Mouse (Mus musculus) T-helper 1 cell (primary cell): ENCODE results near the gene Afg3l1.
"Not testable (repeated sequence)": the region's sequence is repeated elsewhere in the genome, so short reads cannot be mapped to it uniquely, and the experiment has no call there.

ENCODE experiments used
- in situ Hi-C: fragments of 300-600 bp; cut with MboI, MseI; formaldehyde crosslinking; loops from one replicate; pipeline ENCODE4 v1.15.1; 2025; ENCODE audit warnings: high pct_unique_total_duplicates

The Afg3l1 gene

DNA sequence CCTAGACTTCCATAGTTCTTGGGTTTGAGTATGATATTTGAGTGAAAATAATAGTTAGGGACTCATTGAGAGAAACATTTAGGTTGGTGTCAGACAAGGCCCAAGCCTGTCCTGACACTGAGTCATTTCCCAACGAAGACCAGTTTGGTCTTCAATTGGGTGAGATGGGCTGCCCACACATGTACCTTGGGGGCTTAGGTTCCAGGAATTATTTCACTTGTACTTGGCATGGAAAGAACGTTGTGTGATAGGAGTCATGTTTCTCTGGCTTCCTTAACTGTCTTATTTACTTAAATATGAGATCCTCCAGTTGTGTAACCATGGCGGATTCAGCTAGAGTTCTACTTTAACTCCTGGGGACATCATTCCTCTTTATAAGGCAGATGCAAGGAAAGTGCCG is 14.1 kb upstream of the Afg3l1 start:
- in situ Hi-C loops: no loop called here

DNA sequence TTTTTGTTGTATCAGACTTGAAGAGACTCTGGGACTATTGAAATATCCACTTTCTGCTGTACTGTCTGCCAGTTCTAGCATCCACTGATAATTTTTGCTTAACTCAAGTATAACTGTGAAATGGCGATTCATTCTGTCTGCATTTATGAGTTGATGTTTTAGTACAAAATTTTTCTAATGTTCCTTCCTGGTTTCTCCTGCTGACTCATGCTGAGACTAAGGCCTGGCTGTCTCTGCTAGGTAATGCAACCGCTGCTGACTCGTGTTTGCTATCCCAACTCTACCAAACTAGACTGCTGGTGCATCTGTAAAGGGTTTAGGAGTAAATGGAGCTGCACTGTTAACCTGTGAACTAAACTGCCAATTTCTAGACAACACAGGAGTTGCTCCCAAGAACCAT is 10.2 kb upstream of the Afg3l1 start:
- in situ Hi-C loops: no loop called here

DNA sequence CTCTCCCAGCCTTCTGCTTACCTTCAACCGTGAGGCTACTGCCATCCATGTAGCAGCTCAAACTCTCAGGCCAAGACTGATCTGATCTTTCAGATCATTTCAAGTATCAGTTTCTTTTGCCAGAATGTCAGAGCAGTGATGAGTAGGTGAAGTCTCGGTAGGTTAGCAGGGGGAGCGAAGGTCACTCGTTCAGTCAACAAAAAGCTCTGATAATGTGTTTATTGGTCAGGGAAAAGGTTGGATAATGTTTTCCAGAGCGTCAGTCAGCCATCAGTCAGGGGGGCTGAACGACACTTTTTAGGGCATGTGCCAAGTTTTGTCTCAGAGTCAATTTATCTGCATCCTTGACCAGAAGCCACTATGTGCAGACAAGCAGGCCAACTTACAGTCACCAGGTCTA is 4.7 kb upstream of the Afg3l1 start:
- in situ Hi-C loops: not testable (repeated sequence)

DNA sequence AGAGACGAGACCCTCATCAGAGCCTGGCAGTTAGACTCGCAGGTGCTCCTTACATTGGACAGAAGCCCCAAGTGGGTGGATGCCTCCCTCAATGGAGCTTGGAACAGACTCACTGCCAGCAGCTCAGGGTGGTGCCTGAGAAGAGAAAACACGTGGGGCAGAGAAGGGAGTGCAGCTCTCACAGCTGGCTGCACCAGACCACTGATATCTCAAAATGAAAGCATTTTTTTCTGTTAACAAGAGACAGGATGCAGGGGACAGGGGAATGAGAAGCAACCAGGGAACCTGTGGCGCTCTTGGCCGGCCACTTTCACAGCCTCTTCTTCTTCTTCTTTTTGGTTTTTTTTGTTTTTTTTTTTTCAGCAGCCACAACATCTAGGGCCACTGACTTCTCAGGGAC is 3.2 kb upstream of the Afg3l1 start:
- in situ Hi-C loops: not testable (repeated sequence)

DNA sequence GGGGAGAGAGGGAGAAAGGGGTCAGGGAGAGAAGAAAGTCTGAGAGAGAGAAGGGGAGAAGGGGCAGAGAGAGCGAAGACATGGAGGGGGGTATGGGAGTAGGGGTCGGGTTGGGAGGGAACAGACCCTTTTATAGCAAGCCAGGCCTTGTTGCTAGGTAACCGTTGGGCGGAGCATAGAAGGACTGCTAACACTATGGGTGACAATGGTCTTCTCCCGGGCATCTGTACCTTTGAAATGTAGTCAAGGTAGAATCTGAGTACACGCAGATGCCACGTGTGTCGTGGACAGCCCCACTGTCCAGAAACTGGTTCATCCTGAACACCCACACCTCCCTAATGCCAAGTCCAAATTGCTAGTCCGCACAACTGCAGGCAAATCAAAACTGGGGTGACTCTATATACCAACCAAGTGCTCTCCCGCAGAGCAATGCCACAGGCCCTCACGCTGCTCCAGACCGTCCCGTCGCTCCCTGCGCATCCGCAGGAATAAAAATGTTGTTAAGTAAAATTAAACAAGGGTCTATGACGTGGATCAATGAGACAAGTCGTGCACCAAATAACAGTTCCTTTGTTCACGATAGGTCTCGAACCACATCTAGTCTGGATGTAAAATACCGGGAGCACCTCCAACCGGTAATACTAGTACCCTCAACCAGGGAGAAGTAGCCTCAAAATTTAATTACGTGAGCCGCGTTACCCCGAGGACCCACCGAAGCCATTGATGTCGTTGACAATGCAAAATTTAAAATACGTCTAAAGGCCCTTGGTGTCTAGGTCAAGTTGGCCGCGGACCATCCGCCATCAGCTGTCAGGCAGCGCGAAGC is 579 bp upstream of the Afg3l1 start:
- in situ Hi-C loops: no loop called here

DNA sequence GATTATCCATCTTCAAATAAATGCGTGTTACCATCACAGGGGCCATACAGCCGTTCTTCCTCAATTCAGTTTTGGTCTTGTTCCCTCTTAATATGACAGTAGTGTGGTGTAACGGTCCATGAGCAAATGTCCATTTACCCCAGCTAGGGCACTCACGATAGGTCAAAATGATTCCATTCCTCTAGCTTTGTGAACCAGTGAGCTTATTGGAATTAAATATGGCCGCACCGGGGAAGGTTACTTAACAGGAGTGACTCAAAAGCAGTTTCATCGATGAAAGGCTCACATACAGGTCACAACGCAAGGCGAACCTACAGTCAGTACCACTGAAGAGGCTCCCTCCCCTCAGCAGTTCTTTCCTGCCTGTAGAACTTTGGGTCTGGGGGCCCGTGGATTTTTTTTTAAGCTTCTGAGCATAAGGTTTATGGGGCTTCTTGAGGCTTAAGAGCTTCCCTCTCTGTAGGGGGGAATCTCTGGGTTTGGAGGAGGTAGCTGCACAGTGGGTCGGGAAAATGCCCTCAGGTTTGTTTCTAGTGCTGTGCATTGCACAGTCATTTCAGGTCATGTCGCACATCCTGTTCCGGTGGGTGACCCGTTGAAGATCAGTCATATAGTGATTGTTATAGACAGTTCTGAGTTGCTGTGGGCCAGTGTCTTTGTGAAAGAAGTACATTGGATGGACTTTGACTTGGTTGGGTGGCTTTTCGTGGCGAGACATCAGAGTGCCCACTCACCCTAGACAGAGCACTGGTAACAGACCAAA is 934 bp downstream of the Afg3l1 start:
- in situ Hi-C loops: no loop called here

DNA sequence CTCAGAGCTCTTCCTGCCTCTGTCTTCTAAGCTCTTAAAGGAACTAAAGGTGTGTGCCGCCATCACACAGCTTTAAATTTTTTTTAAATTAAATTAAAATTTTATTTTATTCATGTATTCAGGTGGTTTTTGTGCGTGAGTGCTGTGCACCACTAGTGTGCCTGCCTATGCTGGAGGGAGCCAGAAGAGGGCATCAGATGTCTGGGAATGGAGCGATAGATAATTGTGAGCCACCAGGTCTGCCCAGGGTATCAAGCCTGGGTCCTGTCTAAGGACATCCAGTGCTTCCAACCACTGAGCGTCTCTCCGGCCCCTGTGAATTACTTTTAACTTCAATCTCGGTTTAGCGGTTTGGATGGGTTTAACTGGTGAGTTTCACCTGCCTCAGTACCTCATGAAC is 4.9 kb downstream of the Afg3l1 start:
- in situ Hi-C loops: no loop called here

DNA sequence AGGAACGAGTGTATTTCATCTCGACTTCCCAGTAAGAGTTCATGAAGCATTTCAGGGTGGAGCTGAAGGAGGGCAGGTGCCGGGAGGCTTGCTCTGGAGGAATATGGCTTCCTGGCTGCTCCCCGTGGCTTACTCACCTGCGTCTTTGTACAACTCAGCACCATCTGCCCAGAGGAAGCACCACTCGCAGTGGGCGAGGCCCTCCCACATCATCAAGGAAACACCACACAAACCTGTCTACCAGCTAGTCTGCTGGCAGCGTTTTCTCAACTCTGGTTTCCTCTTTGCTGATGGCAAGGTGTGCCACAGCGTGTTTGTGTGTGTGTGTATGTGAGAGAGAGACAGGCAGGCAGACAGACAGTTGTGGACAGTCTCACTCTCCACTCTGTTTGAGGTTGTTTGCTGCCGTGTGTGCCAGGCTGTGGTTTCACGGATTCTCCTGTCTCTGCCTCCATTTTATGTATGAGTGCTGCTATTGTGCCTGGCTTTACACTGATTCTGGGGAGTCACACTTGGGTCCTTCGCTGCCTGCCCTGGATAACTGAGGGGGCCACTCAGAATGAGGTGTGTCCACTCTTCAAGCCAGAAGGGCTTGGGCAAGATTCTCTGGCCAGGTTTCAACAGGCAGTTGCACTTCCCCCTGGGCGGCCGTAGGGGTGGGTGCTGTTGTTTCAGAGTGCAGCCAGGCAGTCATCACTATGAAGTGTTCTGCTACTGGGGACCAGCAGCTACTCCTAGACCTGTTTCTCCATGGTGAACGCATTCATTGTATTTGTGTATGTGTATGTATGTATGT is 13.8 kb downstream of the Afg3l1 start:
- in situ Hi-C loops: no loop called here

DNA sequence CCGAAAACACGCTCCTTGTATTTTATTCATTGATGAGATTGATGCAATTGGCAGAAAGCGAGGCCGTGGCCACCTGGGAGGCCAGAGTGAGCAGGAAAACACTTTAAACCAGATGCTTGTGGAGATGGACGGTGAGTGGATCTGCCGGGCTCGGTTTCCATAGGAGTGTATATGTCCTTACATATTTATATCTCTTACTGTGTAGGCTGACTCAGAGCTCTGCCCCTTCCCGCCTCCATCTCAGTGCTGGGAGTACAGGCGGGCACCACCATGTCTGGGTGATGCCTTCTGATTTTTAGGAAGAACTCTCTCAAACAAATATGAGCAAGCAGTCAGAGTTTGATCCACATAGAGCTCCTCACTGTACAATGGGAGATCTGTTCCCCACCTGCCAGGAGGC is 15.2 kb downstream of the Afg3l1 start:
- in situ Hi-C loops: no loop called here

DNA sequence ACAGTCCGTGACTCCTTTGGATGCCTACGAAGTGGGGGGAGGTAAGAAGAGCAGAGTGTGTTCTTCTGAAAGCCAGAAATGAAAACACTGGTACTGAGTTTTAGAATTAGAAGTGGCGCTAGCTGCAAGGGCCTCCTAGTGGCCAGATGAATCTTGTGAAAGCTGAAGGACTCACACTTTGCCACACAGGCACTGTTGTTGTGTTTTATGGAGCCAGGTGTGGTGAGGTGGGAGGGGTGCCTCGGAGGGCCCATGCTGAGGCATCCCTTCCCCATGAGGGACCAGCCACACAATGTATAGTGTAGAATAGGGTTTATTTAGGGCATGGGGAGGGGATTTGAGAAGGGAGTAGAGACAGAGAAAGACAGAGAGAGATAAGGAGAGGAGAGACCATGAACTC is 20.0 kb downstream of the Afg3l1 start:
- in situ Hi-C loops: no loop called here

DNA sequence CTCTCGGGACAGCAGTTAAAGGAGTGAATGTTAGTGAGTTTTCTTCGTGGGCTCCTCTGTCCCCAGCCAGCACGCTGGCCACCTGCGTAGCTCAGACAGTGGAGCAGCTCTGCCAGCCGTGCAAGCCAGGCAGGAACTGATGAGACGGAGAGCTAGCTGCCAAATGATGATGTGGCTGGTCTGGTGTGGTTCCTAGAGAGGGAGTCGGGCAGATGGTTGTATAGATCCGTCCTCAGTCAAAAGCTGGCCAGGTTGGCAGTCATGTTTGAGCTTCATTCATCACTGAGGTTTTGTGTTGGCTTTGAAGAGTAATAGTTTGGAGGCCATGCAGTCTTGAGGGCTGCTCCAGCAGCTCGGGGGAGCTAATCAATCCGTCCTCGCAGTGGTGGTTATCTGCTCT is 21.3 kb downstream of the Afg3l1 start:
- in situ Hi-C loops: no loop called here

DNA sequence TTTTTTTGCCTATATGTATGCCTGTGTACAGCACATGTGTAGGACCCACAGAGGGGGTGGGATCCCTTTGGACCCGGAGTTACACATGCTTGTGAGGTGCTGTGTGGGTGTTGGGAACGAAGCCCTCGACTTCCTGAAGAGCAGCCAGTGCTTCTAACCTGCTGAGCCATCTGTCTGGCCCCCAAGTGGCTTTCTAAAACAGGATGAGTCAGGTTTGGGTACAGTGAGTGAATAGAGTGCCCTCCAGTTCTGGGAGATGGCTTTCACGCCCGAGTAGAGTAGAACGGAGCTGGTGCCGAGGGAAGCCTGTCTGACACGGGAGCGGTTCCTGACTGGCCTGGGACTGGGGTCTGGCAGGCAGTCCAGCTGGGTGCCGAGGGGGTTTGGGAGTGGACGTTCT is 21.9 kb downstream of the Afg3l1 start:
- in situ Hi-C loops: no loop called here

DNA sequence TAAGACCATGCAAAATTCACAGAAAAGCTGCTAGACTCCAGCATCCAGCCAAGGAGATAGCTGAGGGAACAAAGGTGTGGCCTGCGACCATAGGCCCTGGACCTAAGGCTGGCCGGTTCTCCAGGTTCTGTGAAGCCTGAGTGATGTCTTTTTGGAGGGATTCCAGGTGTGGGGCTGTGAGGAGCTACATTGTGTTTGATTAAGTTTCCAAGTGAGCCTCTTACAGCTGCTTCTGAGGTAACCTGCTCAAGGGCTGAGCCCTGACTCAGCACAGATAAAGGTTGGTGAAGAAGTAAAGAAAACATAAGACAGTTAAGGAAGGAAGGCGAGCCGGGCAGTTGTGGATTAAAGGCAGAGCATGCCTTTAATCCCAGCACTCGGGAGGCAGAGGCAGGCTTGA is 24.5 kb downstream of the Afg3l1 start:
- in situ Hi-C loops: no loop called here

DNA sequence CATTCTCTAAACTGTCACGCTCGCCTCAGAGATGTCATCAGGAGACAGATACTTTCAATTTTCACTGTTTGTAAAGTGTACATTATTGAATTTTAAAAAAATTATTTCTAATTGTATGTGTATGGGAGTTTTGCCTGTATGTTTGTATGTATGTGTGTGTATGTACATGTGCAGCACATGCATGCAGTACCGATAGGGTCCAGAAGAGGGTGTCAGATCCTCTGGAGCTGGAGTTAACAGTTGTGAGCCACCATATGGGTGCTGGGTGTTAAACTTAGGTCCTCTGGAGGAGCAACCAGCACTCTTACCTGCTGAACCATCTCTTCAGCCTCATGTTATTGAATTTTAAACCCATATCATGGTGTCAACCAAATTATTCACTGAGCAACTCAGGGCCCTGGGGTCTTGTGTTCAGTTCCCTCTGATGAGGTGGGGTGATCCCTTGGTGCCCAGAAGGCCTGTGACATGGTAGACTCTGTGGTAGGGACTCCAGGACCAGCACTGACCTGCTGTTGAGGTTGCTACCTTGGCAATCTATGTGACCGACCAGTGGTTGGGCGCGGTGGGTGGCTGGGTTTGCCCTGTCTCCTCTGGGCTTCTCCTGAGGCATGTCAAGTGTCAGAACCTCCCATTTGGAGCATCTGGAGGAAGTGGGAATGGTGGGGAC is 26.2 kb downstream of the Afg3l1 start:
- in situ Hi-C loops: no loop called here

DNA sequence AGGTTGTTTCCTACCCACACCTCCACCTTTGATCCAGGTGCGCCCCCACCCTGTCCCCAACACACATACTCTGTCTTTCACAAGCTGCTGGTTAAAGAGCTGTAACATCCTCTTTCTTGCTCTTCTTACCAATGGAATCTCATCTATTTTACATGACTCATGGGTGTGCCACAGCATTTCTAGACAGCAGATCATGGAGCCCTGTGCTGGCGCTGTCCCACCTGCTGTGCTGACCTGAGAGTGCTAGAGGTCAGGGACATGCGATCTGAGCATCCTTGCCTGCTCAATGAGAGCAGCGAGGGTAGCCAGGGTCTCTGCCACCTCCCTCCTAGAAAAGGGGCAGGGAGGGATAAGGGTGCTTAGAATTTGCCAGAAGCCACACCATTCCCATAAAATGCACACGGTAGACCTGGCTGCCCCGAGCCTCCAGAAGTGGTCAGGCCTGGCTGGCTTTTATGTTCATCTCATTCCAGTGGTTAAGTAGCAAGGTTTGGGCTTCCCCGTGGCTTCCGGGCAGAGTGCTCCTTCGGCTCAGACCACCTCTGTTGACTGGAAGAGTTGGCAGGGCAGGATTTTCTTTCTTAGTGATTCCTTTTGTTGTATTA is 27.0 kb downstream of the Afg3l1 start:
- in situ Hi-C loops: no loop called here

DNA sequence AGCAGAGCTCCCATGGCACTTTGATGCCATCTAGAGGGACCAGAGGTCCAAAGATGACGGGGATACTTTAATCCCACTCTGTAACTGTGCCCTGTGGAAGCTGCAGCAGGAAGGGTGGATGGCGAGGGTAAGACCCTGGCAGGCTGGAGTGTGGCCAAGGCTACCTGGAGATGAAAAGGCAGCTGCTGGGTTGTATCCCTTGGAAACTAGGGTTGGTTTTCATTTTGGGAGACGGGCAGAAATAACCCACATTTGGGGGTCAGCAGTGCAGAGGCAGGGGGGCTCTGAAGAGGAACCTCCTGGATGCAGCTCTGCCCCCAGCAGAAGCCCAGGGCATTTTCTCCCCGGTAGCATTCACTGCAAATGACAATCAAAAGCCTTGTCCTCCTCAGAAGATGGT is 27.6 kb downstream of the Afg3l1 start:
- in situ Hi-C loops: no loop called here

DNA sequence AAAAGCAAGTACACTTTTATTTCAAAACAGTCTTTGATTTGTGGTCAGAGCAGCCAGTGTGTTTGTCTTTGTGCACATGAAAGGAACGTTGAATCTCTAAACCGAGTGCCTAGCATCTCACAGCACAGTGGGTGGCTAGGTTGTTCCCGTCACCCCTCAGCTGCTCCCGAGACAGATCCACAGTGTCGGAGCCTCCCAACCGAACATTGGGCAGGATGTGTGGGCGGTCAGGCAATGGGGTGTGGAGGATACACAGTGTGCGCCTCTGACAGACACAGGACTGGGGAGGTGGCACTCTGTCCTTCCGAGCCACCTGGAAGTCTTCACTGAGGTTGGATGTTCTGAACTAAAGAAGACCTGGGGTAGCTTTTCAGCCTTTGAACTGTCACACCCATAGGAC is 28.0 kb downstream of the Afg3l1 start:
- in situ Hi-C loops: no loop called here

DNA sequence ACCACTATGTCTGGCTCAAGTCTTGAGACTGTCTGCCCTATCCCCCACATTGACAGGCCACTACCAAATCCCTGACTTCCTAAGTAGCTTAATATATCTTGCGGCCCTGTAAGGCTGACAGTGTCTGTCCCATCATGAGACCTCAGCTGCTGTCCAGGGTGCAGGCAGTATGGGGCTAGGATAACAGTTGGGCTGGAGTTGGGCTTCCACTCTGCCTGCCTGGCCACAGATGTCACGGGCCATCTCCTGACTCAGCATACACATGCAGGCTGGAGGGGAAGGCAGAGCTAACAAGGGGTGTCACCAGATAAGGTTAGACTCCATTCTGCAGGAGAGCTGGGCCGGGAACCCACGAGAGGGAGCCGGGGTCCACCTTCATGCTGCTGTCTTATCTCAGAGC is 29.4 kb downstream of the Afg3l1 start:
- in situ Hi-C loops: no loop called here

DNA sequence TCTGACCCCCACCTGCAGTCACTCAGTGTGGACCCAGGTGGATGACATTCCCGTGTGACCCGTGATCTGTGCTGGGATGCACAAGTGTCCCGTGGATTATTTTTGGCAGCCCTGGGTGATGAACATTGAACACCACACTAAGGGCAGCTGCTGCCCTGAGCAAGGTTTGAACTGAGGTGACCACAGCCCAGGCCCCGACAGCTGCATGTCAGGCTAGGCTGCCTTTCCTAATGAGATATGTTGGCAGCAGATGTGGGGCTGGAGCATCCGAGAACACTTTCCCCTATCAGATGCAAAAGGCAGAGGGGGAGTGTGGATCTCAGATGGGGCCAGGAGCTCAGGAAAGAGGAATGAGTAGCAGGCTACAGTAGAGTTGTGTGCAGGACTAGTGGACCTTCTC is 33.1 kb downstream of the Afg3l1 start:
- in situ Hi-C loops: no loop called here

DNA sequence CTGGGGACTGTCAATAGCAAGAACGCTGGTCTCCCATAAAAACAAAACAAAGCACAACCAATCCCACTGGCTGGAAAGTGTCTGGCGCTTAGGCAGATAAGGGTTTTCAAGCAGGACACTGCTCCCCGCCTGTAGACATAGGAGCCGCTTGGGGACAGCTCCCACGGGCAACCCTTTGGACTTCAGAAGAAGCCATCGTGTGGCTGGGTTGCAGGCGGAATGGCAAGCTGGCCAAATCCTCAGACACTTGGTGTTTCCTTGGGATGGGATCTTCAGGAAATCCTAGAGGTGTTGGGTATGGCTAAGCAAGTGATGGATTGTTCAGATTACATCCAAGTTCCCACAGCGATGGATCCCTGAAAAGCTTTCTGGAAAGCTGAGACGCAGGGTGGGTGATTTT is 36.4 kb downstream of the Afg3l1 start:
- in situ Hi-C loops: no loop called here

DNA sequence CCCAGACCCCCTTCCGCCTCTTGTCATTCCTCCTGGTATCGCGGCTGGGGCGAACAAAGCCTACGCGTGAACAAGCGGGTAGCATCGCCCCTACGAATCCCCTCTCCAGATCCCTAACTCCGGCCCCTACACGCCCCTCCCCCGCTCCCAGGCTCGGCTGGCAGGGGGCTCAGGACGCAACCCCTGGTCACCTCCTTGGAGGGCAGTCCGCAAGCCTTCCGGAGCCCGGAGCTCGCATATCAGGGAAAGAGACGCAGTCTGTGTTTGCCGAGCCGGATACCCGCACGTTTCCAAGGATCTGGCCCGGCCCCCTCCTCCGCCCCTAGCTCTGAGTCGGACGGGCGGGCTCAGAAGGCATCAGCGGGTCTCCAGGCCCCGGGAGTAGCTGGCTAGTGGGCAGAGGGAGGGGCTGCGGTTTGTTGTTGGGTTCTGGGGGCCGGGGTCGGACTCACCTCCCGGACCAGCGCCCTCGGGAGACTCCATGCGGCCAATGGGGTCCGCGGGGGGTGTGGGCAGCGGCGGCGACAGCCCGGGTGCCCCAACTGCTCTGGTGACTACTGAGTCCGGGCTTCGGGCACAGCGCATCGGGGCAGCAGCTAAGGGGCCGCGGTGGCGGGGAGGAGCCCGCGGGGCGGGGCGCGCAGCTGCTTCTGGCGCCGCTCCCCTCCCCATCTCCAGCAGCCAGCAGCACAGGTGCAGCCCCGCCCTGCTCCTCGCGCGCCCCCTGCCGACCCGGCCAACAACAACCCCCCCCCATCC is 37.3 kb downstream of the Afg3l1 start, which contains the start of gene Dbndd1:
Gene Dbndd1, minus strand, starts transcription at position 683 of the 759 bp plus-strand sequence.
- in situ Hi-C loops: no loop called here
